Mouse (Mus musculus) forebrain, embryonic 15.5 days (tissue): Measurements from ENCODE around the gene Psd4. TPM values are rescaled to one million over a fixed set of nuclear protein-coding genes. Genes with fewer than 3 reads are reported as not detected.

Experiments
- ATAC-seq: fragments of 200-750 bp; cut with Nextera tagmentation; replicated peaks from 2 replicates; pipeline ENCODE4 v1.8.0; 2017; ENCODE audit warnings: mild to moderate bottlenecking, moderate TSS enrichment, moderate library complexity
- H3K27ac ChIP-seq: fragments of 300-500 bp; sonication (generic); replicated peaks from 2 replicates; pipeline ENCODE4 v1.5.1; 2015; ENCODE audit warnings: mild to moderate bottlenecking, inconsistent platforms
- H3K27me3 ChIP-seq: fragments of 300-500 bp; sonication (generic); 2 replicates; pipeline ENCODE4 v1.6.1; 2015; ENCODE audit warnings: inconsistent platforms
- H3K36me3 ChIP-seq: fragments of 300-500 bp; sonication (generic); 2 replicates; pipeline ENCODE4 v1.6.1; 2015; ENCODE audit warnings: mild to moderate bottlenecking, inconsistent platforms
- H3K4me1 ChIP-seq: fragments of 300-500 bp; sonication (generic); 2 replicates; pipeline ENCODE4 v1.6.1; 2015; ENCODE audit warnings: inconsistent platforms
- H3K4me2 ChIP-seq: fragments of 300-500 bp; sonication (generic); replicated peaks from 2 replicates; pipeline ENCODE4 v1.6.1; 2015; ENCODE audit warnings: mild to moderate bottlenecking, inconsistent platforms
- H3K4me3 ChIP-seq: fragments of 300-500 bp; sonication (generic); 2 replicates; pipeline ENCODE4 v1.5.1; 2015; ENCODE audit warnings: mild to moderate bottlenecking, inconsistent platforms
- H3K9ac ChIP-seq: fragments of 300-500 bp; sonication (generic); replicated peaks from 2 replicates; pipeline ENCODE4 v1.6.1; 2015; ENCODE audit warnings: mild to moderate bottlenecking, inconsistent platforms
- H3K9me3 ChIP-seq: fragments of 300-500 bp; sonication (generic); 2 replicates; pipeline ENCODE4 v1.6.1; 2016; ENCODE audit warnings: inconsistent platforms
- WGBS: fragments of 180-500 bp; shearing (Covaris S2); methylation state at CpG from one replicate; pipeline ENCODE4 v1.1.7; 2015; ENCODE audit warnings: mixed read lengths; 5-methylcytosine and 5-hydroxymethylcytosine counted together
- polyA plus RNA-seq: library from polyadenylated mRNA; unstranded; fragments of >200 nt; fragmentation: Nextera tagmentation; extraction: Ambion mirVana; gene quantifications from 2 replicates; pipeline ENCODE4 v1.2.1, GENCODE M21; 2015

Psd4 gene
- polyA plus RNA-seq, 1 experiment from 2014 or later, result 0.59 TPM

DNA sequence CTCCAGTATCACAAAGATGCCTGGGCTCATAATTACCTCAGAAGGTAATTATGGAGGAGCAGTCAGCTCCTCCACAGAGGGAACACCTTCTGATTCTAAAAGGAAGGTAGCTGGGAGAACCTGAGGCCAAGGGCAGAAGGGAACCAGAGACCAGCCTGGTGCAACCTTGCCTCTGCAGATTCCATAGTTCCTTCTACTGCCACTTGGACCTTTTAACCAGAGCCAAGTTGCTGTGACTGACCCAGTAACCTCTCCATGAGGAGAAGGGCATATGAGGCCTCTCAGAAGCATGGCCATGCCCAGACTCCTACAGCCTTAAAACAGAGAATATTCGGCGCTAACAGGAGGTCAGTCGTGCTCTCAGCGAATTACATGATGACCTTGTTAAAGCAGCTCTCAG is 50.2 kb downstream of the Psd4 start:
- Histone ChIP-seq H3K4me1 (peaks cover 7% of the 10 kb centered on the region; the same call in 1 of the 2 replicates), H3K27me3 (no peaks in the 10 kb centered on the region), H3K4me3 (no peak overlapping the region), H3K36me3 (no peaks in the 10 kb centered on the region), H3K9ac (no peak overlapping the region), H3K4me2 (no peak overlapping the region), H3K27ac (no peak overlapping the region), H3K9me3 (no peaks in the 10 kb centered on the region)
- 94% methylated on average over 4 of the region's 4 CpGs for WGBS
- ATAC-seq, result no peak

GRCm38 (mm10) chr2:24421211-24421863 is 54.0 kb downstream of the Psd4 start:
- H3K4me1 ChIP-seq, result peaks cover 7% of the 10 kb centered on the region; the same call in 1 of the 2 replicates
- no peak for ATAC-seq
- H3K9me3 ChIP-seq, result no peaks in the 10 kb centered on the region
- no peak overlapping the region for H3K4me2 ChIP-seq
- H3K9ac ChIP-seq, result no peak overlapping the region
- no peaks in the 10 kb centered on the region for H3K27me3 ChIP-seq
- no peak overlapping the region for H3K4me3 ChIP-seq
- WGBS, result 94% methylated on average over 6 of the region's 6 CpGs
- H3K27ac ChIP-seq, result no peak overlapping the region
- H3K36me3 ChIP-seq, result no peaks in the 10 kb centered on the region

- Histone ChIP-seq H3K9me3 (no peaks in the 10 kb centered on the region), H3K4me2 (no peak overlapping the region), H3K4me1 (peaks cover 2% of the 10 kb centered on the region; the same call in 1 of the 2 replicates), H3K4me3 (no peak overlapping the region), H3K36me3 (no peaks in the 10 kb centered on the region), H3K9ac (no peak overlapping the region), H3K27ac (no peak overlapping the region), H3K27me3 (no peaks in the 10 kb centered on the region)
- WGBS, result 79% methylated on average over 3 of the region's 3 CpGs
- no peak for ATAC-seq
Measured at GRCm38 (mm10) chr2:24422815-24423214, 55.4 kb downstream of the Psd4 start.

DNA sequence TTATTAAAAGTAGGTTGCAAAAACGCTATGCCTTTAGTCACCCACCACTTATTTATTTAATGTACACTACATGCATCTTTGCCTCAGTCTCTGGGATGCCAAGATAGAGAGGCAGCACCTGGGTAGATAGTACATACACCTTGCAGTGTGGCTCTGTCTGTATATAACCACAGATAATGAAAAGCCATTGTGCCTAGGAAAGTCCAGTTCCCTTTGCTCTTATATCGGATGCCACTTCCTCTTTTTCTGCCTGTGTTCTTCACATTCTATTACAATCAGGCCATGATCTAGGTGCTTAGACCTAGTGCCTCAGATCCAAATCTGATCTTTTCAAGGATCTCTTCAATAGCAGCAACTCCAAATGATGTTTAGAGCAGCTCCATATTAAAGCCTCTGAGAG is 58.2 kb downstream of the Psd4 start:
- Histone ChIP-seq H3K4me2 (no peak overlapping the region), H3K4me1 (peaks cover 11% of the 10 kb centered on the region), H3K9ac (no peak overlapping the region), H3K9me3 (no peaks in the 10 kb centered on the region), H3K27me3 (no peaks in the 10 kb centered on the region), H3K4me3 (no peak overlapping the region), H3K27ac (no peak overlapping the region), H3K36me3 (no peaks in the 10 kb centered on the region)
- WGBS, result 90% methylated on average over 2 of the region's 2 CpGs
- no peak for ATAC-seq

- no peaks in the 10 kb centered on the region for H3K9me3 ChIP-seq
- H3K4me1 ChIP-seq, result peaks cover 11% of the 10 kb centered on the region
- H3K4me2 ChIP-seq, result no peak overlapping the region
- H3K9ac ChIP-seq, result no peak overlapping the region
- no peak overlapping the region for H3K4me3 ChIP-seq
- no peaks in the 10 kb centered on the region for H3K36me3 ChIP-seq
- 14% methylated on average over 12 of the region's 12 CpGs for WGBS
- H3K27me3 ChIP-seq, result no peaks in the 10 kb centered on the region
- no peak overlapping the region for H3K27ac ChIP-seq
- ATAC-seq, result peak; percentile 88
Measured at GRCm38 (mm10) chr2:24427866-24428675, 60.7 kb downstream of the Psd4 start.

DNA sequence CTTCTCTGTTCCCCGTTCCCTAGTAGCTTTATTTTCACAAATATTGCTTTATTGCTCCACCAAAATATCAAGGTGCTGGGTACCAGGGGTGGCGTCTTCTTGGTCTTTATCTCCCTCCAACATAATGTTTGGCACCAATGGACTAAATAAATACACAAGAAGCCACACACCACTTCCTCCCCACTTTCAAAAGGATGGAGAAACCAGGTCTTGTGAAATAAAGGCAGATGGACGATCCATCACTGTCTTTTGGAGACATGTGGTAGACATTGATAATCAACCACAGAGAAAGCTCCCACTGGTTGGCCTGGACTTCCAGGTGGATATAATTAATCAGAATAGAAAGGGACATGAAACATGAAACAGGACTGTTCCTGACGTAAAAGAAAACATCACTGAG is 62.4 kb downstream of the Psd4 start:
- Histone ChIP-seq H3K4me1 (peaks cover 11% of the 10 kb centered on the region), H3K4me3 (no peak overlapping the region), H3K4me2 (no peak overlapping the region), H3K36me3 (no peaks in the 10 kb centered on the region), H3K27ac (no peak overlapping the region), H3K9me3 (no peaks in the 10 kb centered on the region), H3K27me3 (no peaks in the 10 kb centered on the region), H3K9ac (no peak overlapping the region)
- 92% methylated on average over 4 of the region's 4 CpGs for WGBS
- ATAC-seq, result no peak

- no peak overlapping the region for H3K9ac ChIP-seq
- no peak overlapping the region for H3K27ac ChIP-seq
- no peaks in the 10 kb centered on the region for H3K4me1 ChIP-seq
- no peak overlapping the region for H3K4me3 ChIP-seq
- H3K27me3 ChIP-seq, result no peaks in the 10 kb centered on the region
- H3K4me2 ChIP-seq, result no peak overlapping the region
- H3K36me3 ChIP-seq, result no peaks in the 10 kb centered on the region
- 81% methylated on average over 2 of the region's 2 CpGs for WGBS
- no peak for ATAC-seq
- H3K9me3 ChIP-seq, result no peaks in the 10 kb centered on the region
Measured at GRCm38 (mm10) chr2:24434670-24435069, 67.3 kb downstream of the Psd4 start.

GRCm38 (mm10) chr2:24435699-24436098 is 68.3 kb downstream of the Psd4 start:
- Histone ChIP-seq H3K36me3 (no peaks in the 10 kb centered on the region), H3K27me3 (no peaks in the 10 kb centered on the region; the same call in 1 of the 2 replicates), H3K4me3 (no peak overlapping the region), H3K9me3 (no peaks in the 10 kb centered on the region), H3K4me1 (no peaks in the 10 kb centered on the region), H3K9ac (no peak overlapping the region), H3K4me2 (no peak overlapping the region), H3K27ac (no peak overlapping the region)
- 85% methylated on average over 11 of the region's 11 CpGs for WGBS
- no peak for ATAC-seq

- WGBS, result 76% methylated on average over 2 of the region's 2 CpGs
- H3K27ac ChIP-seq, result no peak overlapping the region
- ATAC-seq, result no peak
- H3K4me1 ChIP-seq, result 0 out of 2 replicates have a peak, but pooled peaks cover 8% of the 10 kb centered on the region
- no peaks in the 10 kb centered on the region for H3K9me3 ChIP-seq
- H3K9ac ChIP-seq, result no peak overlapping the region
- H3K36me3 ChIP-seq, result no peaks in the 10 kb centered on the region
- H3K4me3 ChIP-seq, result no peak overlapping the region
- H3K4me2 ChIP-seq, result no peak overlapping the region
- peaks cover 3% of the 10 kb centered on the region; the same call in 1 of the 2 replicates for H3K27me3 ChIP-seq
Measured at GRCm38 (mm10) chr2:24440056-24440455, 72.7 kb downstream of the Psd4 start.

DNA sequence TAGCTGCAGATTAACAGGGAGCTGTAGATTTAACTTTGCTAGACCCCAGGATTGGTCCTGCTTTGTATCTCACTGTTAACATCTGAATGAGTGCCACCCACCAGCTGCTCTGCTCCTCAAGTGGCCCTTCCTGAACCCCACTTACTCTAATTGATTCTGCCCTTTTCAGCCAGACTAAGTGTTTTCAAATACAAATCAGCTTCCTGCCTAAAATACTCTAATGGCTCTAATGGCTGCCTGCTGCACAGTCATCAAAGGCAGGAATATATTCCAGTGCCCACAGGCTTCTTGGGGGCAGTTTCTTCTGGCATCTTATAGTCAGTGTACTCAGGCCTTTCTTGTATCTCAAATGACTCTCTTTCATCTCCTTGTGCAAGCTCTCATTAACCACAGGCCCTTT is 74.5 kb downstream of the Psd4 start:
- peak; percentile 64 for ATAC-seq
- H3K4me3 ChIP-seq, result no peak overlapping the region

GRCm38 (mm10) chr2:24442303-24442925 is 75.0 kb downstream of the Psd4 start:
- no peak overlapping the region for H3K9ac ChIP-seq
- 0 out of 2 replicates have a peak, but pooled peaks cover 8% of the 10 kb centered on the region for H3K4me1 ChIP-seq
- no peaks in the 10 kb centered on the region for H3K9me3 ChIP-seq
- 0 out of 2 replicates have a peak, but pooled peaks have one; percentile 8 for ATAC-seq
- H3K36me3 ChIP-seq, result no peaks in the 10 kb centered on the region
- H3K4me2 ChIP-seq, result no peak overlapping the region
- peaks cover 12% of the 10 kb centered on the region; the same call in 1 of the 2 replicates for H3K27me3 ChIP-seq
- no peak overlapping the region for H3K27ac ChIP-seq
- WGBS, result 18% methylated on average over 4 of the region's 4 CpGs
- no peak overlapping the region for H3K4me3 ChIP-seq

More for the DNA sequence above, 74.5 kb downstream of the Psd4 start:
- peaks cover 12% of the 10 kb centered on the region; the same call in 1 of the 2 replicates for H3K27me3 ChIP-seq
- H3K9me3 ChIP-seq, result no peaks in the 10 kb centered on the region
- no peak overlapping the region; the same call in 1 of the 2 replicates for H3K27ac ChIP-seq
- H3K4me2 ChIP-seq, result no peak overlapping the region
- no peaks in the 10 kb centered on the region for H3K36me3 ChIP-seq
- H3K9ac ChIP-seq, result no peak overlapping the region
- H3K4me1 ChIP-seq, result 0 out of 2 replicates have a peak, but pooled peaks cover 8% of the 10 kb centered on the region

- 37% methylated on average over 3 of the region's 3 CpGs for WGBS
- Histone ChIP-seq H3K36me3 (no peaks in the 10 kb centered on the region), H3K27ac (no peak overlapping the region), H3K4me2 (no peak overlapping the region), H3K4me3 (no peak overlapping the region), H3K9me3 (no peaks in the 10 kb centered on the region), H3K4me1 (0 out of 2 replicates have a peak, but pooled peaks cover 8% of the 10 kb centered on the region), H3K27me3 (peaks cover 12% of the 10 kb centered on the region; the same call in 1 of the 2 replicates), H3K9ac (no peak overlapping the region)
- ATAC-seq, result no peak
Measured at GRCm38 (mm10) chr2:24443256-24443790, 75.9 kb downstream of the Psd4 start.
